Mouse (Mus musculus) limb, embryonic 10.5 days (tissue): Measurements from ENCODE around the gene Mcrip1. TPM values are rescaled to one million over a fixed set of nuclear protein-coding genes. Genes with fewer than 3 reads are reported as not detected.
"Not testable (repeated sequence)": the region's sequence is repeated elsewhere in the genome, so short reads cannot be mapped to it uniquely, and the experiment has no call there.

Experiments used
- DNase-seq: peaks from one replicate; pipeline ENCODE4 v3.0.0-alpha.2; 2017; ENCODE audit warnings: low spot score
- H3K27ac ChIP-seq: fragments of 300-500 bp; sonication (generic); 2 replicates; pipeline ENCODE4 v1.5.1; 2016; ENCODE audit warnings: mild to moderate bottlenecking
- H3K27me3 ChIP-seq: fragments of 300-500 bp; sonication (generic); 2 replicates; pipeline ENCODE4 v1.6.1; 2016; ENCODE audit warnings: low read depth, mild to moderate bottlenecking; ENCODE audit not compliant: poor library complexity, severe bottlenecking
- H3K36me3 ChIP-seq: fragments of 300-500 bp; sonication (generic); 2 replicates; pipeline ENCODE4 v1.6.1; 2016; ENCODE audit warnings: mild to moderate bottlenecking, moderate library complexity
- H3K4me1 ChIP-seq: fragments of 300-500 bp; sonication (generic); 2 replicates; pipeline ENCODE4 v1.6.1; 2016
- H3K4me3 ChIP-seq: fragments of 300-500 bp; sonication (generic); 2 replicates; pipeline ENCODE4 v1.5.1; 2016; ENCODE audit warnings: mild to moderate bottlenecking, moderate library complexity
- H3K9me3 ChIP-seq: fragments of 300-500 bp; sonication (generic); replicated peaks from 2 replicates; pipeline ENCODE4 v1.6.1; 2016; ENCODE audit warnings: mild to moderate bottlenecking
- WGBS: fragments of 180-500 bp; shearing (Covaris S2); methylation state at CpG from one replicate; pipeline ENCODE4 v1.1.7; 2016; 5-methylcytosine and 5-hydroxymethylcytosine counted together
- polyA plus RNA-seq: library from polyadenylated mRNA; unstranded; fragments of >200 nt; fragmentation: Nextera tagmentation; extraction: Ambion mirVana; gene quantifications from 2 replicates; pipeline ENCODE4 v1.2.1, GENCODE M21; 2016

The Mcrip1 gene
- 223 and 235 TPM in 2 replicates for polyA plus RNA-seq

DNA sequence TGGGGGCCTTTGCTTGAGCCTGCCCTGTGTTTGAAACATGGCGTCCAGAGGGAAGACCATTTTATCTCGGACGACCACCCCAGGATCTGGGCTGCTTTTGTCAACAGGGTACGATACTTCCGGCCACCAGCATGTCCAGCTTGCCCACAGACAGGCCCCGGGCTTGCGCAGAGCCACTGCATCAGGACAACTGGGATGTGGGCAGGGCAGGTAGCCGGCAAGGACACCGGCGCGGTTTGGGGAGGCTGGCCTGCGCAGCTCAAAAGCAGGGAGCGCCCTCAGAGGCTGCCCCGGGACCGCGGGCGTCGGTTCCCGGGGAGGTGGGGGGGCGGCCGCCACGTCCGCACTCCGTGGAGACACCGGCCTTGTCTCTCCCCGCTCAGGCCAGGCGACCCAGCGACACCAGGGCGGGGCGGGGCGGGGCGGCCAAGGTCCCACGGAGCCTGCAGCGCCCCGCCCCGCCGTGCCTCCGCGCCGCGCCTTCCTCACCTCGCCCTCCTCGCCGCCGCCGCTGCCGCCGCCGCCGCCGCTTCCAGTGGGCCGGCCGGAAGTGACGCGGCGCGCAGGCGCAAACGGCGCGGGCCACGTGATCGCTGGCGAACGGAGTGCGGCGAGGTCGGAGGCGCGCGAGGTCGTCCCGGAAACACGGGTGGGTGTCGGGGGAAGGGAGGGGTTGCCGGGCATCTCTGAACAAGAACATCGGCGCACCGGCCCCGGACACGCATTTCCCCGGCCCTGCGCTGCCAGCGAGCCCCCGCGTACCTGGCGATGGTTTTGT lies at the start of gene Mcrip1:
Mcrip1 (minus strand) TSS at position 560 of the 778 bp plus-strand sequence.
- 2% methylated on average over 79 of the region's 87 CpGs for WGBS
- Histone ChIP-seq H3K27me3 (no peaks in the 10 kb centered on the region), H3K9me3 (no peaks in the 10 kb centered on the region), H3K36me3 (peaks cover 33% of the 10 kb centered on the region), H3K4me1 (peaks cover 33% of the 10 kb centered on the region), H3K4me3 (peak within 1 kb of the TSS; percentile 91), H3K27ac (peak within 1 kb of the TSS; percentile 97)
- peak; percentile 96 for DNase-seq

DNA sequence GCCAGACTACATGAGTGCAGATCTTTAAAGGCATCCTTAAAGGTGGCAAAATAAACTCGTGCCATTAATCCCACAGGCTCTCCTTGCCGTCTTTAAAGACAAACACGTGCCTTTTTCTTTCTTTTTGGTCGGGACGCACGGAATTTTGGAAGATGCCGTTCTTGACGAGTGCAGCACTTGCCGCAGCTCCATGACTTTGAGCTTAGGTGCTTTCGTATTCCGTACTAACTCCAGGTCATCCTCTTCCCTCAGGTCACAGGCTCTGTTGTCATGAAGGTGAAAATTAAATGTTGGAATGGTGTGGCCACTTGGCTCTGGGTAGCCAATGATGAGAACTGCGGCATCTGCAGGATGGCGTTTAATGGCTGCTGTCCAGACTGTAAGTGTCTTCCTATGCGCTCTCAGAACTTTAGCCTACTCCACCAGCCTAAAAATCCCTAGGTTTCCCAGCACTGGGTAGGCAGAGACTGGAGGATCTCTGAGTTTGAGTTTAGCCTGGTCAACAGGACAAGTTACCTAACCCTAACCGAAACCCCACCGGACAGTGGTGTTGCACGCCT lies 49.5 kb upstream of the Mcrip1 start:
- H3K4me3 ChIP-seq = peak overlapping the region; percentile 100
- peak overlapping the region; percentile 99 for H3K27ac ChIP-seq
- H3K9me3 ChIP-seq = no peaks in the 10 kb centered on the region
- 50% methylated on average over 17 of the region's 17 CpGs for WGBS
- no peak for DNase-seq
- H3K4me1 ChIP-seq = peaks cover 30% of the 10 kb centered on the region
- peaks cover 78% of the 10 kb centered on the region for H3K36me3 ChIP-seq
- H3K27me3 ChIP-seq = no peaks in the 10 kb centered on the region

DNA sequence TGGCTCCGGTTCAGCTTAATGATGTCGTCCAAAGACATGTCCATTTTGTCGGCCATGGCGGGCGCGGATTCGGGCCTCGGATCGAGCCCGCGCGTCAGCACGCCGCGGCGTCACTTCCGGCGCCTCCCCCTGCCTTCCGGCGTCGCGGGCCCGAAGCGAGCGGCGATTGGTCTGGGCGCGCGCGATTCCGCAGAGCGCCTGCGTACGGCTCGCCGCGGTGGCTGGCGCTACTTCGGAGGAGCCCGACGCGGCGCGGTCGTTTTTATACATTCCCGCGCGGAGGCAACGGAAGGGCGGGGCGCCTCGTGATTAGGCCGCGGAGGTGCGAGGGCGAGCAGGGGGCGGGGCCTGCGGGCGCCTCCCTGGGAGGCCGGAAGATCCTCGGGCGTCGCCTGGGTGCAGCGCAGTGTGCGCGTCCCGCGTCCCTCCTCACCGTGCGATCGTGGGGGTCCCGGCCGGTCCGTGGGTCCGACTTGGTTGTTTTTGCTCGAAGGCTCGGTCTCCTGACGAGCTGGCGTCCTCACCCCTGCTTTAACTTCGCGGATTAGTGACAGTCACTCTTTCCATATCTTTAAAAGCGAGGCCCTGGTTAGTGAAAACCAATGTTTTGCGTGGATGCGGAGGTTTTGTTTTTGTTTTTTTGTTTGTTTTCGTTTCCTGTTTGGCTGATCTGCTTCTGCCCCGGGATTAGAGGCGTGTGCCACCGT lies 48.9 kb upstream of the Mcrip1 start, which contains the start of the genes Alyref and Anapc11:
Alyref (minus strand) TSS at position 83 of the 707 bp plus-strand sequence.
Anapc11 (plus strand) TSS at position 139 of the 707 bp plus-strand sequence.
- DNase-seq = peak; percentile 97
- Histone ChIP-seq H3K27me3 (no peaks in the 10 kb centered on the region), H3K27ac (peak within 1 kb of the TSS; percentile 99), H3K4me3 (peak within 1 kb of the TSS; percentile 100), H3K4me1 (peaks cover 30% of the 10 kb centered on the region), H3K9me3 (no peaks in the 10 kb centered on the region), H3K36me3 (peaks cover 78% of the 10 kb centered on the region)
- under 1% methylated on average over 88 of the region's 88 CpGs for WGBS

DNA sequence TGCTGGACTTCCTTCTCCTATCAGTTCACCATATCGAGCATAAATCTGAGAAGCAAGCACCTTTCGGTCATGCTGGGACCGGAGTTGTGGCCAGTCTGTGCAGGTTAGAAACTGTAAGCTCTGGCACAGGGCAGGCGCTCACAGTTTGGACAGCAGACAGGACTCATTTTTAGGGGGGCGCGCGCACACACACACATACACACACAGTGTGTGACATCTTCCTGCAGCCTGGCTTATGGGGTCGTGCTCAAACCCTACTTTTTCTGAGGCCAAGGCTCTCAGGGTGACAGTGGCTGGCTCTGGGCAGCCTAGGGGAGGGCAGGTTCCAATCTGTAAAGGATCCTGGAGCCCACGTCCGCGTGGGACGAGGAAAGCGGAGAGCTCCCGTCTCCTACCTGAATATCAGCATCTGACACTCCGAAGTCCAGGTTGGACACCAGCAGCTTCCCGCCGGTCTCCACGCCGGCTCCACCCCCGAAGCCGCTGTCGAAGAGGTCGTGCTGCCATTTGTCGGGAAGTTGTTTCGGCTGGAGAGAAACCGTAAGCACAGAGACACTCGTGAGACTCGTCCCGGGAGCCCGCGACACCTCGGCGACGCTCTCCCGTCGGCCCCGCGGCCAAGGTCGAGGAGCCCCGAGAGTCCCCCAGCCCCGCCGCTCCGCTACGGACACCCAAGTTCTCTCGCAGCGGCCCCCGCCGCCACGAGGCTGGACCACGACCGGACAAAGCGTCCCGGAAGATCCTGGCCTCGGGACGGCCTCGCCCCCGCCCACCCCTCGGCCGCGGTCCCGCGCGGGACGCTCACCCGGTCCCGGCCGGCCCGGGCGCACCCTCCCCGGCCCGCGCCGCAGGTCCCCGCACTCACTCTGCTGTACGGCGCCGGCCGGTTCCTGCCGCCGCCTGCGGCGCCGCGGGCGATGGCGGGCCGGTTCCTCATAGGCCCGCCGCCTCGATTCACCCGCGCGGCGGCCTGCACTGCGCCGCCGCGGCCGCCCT lies 48.0 kb upstream of the Mcrip1 start:
- Histone ChIP-seq H3K9me3 (no peaks in the 10 kb centered on the region), H3K27ac (peak overlapping the region; percentile 99), H3K36me3 (peaks cover 78% of the 10 kb centered on the region), H3K4me3 (peak overlapping the region; percentile 100), H3K4me1 (peaks cover 30% of the 10 kb centered on the region), H3K27me3 (no peaks in the 10 kb centered on the region)
- no peak for DNase-seq
- 6% methylated on average over 99 of the region's 99 CpGs for WGBS

DNA sequence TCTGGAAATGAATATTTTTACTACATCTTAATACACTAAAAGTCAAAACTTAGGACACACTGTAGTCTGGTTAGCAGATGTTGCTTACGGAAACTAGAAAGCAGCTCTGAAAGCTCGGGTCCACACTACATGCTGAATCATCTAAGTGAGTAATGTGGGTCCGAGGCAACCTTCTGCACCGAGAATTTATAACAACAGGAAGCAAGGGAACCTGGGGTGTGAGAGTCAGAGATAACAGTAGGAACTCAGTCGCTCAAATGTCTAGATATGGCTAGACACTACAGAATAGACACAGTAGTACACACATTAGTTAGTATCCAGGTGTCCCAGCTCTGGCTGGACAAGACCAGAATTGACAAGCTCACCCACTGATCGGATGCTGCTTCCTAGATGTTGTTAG lies 39.0 kb upstream of the Mcrip1 start:
- Histone ChIP-seq H3K4me3 (no peak overlapping the region), H3K27ac (no peak overlapping the region), H3K36me3 (peaks cover 99% of the 10 kb centered on the region), H3K27me3 (no peaks in the 10 kb centered on the region), H3K4me1 (no peaks in the 10 kb centered on the region), H3K9me3 (0 out of 2 replicates have a peak, but pooled peaks cover 2% of the 10 kb centered on the region)
- DNase-seq = no peak
- 96% methylated on average over 6 of the region's 6 CpGs for WGBS

DNA sequence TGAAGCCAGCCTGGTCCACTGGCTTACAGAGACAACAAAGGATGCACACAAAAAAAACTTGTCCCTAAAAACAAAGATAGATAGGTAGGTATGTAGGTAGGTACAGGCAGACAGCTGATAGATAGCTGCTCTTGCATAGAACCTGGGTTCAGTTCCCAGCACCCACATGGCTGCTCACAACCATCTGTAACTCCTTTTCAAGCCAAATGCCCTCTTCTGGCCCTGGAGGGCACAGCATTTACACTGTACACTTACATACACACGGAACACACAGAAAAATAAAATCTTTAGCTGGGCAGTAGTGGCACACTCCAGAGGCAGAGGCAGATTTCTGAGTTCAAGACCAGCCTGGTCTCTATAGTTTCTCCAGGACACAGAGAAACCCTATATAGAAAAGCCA lies 34.4 kb upstream of the Mcrip1 start:
- Histone ChIP-seq H3K9me3 (0 out of 2 replicates have a peak, but pooled peaks cover 2% of the 10 kb centered on the region), H3K27me3 (no peaks in the 10 kb centered on the region), H3K4me3 (no peak overlapping the region), H3K4me1 (peaks cover 30% of the 10 kb centered on the region), H3K36me3 (peaks cover 81% of the 10 kb centered on the region), H3K27ac (no peak overlapping the region)
- no peak for DNase-seq
- 98% methylated on average over 1 of the region's 1 CpGs for WGBS

DNA sequence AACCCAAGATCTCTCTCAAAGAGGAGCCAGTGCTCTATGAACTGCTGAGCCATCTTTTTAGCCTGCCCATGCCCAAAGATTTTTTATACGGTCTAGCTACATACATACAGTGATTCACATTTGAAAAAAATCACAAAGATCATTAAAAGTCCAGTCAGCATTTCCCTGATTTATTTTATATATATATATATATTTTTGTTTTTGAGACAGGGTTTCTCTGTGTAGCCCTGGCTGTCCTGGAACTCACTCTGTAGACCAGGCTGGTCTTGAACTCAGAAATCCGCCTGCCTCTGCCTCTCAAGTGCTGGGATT lies 33.4 kb upstream of the Mcrip1 start:
- not testable (repeated sequence) for H3K4me3 ChIP-seq

DNA sequence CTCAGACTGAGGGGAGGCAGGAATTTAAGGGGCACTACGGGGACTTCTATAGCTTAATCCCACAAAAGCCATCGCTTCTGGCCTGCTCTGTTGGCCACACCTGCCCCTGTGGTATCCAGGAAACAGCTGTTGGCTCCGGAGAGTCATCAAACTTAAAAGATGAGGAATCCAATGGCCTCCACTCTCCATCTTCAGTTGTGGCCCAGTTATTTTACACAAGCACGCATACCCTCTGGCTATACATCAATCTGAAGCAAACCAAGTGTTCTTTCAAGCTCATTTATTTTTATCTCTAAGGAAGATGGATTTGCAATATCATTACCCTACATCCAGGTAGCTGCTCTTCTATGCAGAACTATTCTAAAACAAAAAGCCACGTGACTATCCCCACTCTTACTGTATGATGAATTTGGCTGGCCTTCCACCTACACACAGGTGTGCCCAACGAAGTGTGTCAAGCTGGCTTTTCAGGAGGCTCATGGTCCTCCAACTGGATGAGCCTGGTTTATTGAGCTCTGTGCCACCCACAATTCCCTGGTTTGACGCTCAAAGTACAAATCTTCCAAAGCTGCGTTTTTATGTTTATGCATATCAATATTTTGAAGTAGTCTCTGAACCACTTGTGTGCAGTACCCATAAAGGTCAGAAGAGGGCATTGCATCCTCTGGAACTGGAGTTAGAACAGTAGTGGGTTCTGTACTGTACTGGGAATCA lies 32.9 kb upstream of the Mcrip1 start:
- Histone ChIP-seq H3K27ac (peak overlapping the region; percentile 97), H3K27me3 (no peaks in the 10 kb centered on the region), H3K4me3 (peak overlapping the region; percentile 90), H3K36me3 (peaks cover 81% of the 10 kb centered on the region), H3K4me1 (peaks cover 42% of the 10 kb centered on the region), H3K9me3 (0 out of 2 replicates have a peak, but pooled peaks cover 2% of the 10 kb centered on the region)
- WGBS = 75% methylated on average over 8 of the region's 8 CpGs
- DNase-seq = no peak

More for the DNA sequence above, 33.4 kb upstream of the Mcrip1 start:
- not testable (repeated sequence) for H3K27ac ChIP-seq, H3K27me3 ChIP-seq, DNase-seq, H3K9me3 ChIP-seq
- H3K36me3 ChIP-seq = peaks cover 81% of the 10 kb centered on the region
- peaks cover 40% of the 10 kb centered on the region for H3K4me1 ChIP-seq
- WGBS = 91% methylated on average over 2 of the region's 2 CpGs

DNA sequence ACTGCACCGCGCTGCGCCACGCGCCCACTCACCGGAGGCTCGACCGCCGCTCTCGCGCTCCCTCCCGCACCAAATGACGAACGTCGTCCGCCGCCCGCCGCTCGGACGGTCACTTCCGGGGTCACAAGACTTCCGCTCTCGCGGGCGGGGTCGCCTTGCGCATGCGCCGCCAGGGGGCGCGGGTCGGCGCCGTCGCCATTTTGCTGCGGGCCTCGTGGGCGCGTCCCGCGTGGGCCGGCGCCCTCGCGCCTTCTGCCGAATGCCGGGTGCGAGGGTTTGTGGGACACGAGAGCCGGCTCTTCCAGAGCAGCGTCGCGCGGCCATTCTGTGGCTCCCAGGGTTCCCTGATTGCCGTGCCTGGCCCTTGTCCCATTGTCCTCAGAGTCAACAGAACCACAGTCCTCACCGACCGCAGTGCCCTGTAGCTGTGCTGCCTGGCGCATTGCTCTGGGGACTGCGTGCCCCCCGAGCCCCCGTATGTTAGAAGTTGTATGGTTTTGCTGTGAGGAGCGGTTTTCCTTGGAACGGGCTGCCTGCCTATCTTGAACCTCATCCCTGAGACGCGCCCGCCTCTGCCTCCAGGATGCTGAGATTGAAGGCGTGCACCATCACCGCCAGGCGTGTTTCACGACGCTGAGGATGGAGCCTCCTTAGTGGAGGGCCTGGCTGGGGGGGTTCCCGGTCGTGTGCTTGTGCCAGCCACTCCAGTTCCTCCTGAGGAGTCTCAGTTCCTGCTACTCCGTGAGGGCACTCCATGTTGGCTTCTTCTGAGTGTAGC lies 32.2 kb upstream of the Mcrip1 start, which contains the start of gene Arhgdia:
Arhgdia (minus strand) TSS at position 135 of the 778 bp plus-strand sequence.
- Histone ChIP-seq H3K4me1 (peaks cover 42% of the 10 kb centered on the region), H3K27me3 (no peaks in the 10 kb centered on the region), H3K4me3 (peak within 1 kb of the TSS; percentile 90), H3K9me3 (0 out of 2 replicates have a peak, but pooled peaks cover 2% of the 10 kb centered on the region), H3K36me3 (peaks cover 80% of the 10 kb centered on the region), H3K27ac (peak within 1 kb of the TSS; percentile 97)
- 5% methylated on average over 75 of the region's 75 CpGs for WGBS
- DNase-seq = peak; percentile 92

DNA sequence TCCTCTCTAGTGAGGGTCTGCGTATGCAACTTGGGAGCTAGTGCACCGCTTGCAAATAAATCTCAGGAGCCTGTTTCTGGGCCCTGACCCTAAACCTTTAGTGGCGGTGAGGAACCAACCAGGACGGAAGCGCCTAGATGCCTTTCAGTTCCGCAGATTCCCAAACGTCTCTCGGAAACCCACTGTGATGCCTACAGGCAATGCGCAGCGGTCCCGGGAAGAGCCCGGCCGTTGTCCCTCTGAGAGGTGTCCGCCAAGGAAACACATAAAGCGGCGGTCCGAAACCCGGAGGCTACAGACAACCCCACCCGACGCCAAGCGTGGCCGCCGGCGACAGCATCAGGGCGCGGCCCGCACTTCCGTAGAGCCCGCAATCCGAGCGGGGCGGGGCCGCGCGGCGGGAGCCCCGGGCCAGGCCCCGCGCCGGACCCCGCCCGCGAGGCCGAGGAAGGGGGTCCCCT lies 31.4 kb upstream of the Mcrip1 start:
- peaks cover 42% of the 10 kb centered on the region for H3K4me1 ChIP-seq
- 0 out of 2 replicates have a peak, but pooled peaks cover 2% of the 10 kb centered on the region for H3K9me3 ChIP-seq
- WGBS = under 1% methylated on average over 33 of the region's 44 CpGs
- no peaks in the 10 kb centered on the region for H3K27me3 ChIP-seq
- peak overlapping the region; percentile 97 for H3K27ac ChIP-seq
- H3K4me3 ChIP-seq = peak overlapping the region; percentile 90
- DNase-seq = peak; percentile 64
- peaks cover 78% of the 10 kb centered on the region for H3K36me3 ChIP-seq

DNA sequence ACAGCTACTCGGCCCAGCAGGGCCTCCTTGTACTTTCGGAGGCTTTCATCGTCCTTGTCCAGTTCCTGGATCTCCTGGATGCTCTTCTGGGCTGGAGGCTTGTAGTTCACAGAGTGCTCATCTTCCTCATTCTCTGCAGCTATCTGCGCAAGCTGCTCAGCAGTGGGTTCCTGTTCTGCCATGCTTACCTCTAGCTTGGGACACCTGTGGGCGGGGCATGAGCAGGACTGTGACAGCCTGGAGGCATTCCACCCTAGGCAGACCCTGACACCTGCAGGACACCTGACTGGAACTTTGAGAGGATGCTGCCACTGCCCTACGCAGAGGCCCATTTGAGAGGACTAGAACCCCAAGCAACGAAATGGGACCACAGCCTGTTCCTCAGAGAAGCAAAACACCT lies 30.7 kb upstream of the Mcrip1 start:
- Histone ChIP-seq H3K9me3 (0 out of 2 replicates have a peak, but pooled peaks cover 2% of the 10 kb centered on the region), H3K36me3 (peaks cover 70% of the 10 kb centered on the region), H3K27me3 (no peaks in the 10 kb centered on the region), H3K4me3 (peak overlapping the region; percentile 90), H3K4me1 (peaks cover 42% of the 10 kb centered on the region), H3K27ac (peak overlapping the region; percentile 97)
- 69% methylated on average over 7 of the region's 7 CpGs for WGBS
- DNase-seq = no peak
